Mouse (Mus musculus) hindbrain, embryonic 15.5 days (tissue): ENCODE data around the gene Patl2. TPM values are rescaled to one million over a fixed set of nuclear protein-coding genes. Genes with fewer than 3 reads are reported as not detected.
"Not testable (repeated sequence)": the region's sequence is repeated elsewhere in the genome, so short reads cannot be mapped to it uniquely, and the experiment has no call there.

ENCODE experiments used
- ATAC-seq: fragments of 200-750 bp; cut with Nextera tagmentation; 2 replicates; pipeline ENCODE4 v1.8.0; 2017; ENCODE audit warnings: low read depth, moderate number of reproducible peaks, moderate TSS enrichment; ENCODE audit not compliant: low FRiP score
- H3K27ac ChIP-seq: fragments of 300-500 bp; sonication (generic); replicated peaks from 2 replicates; pipeline ENCODE4 v1.5.1; 2015; ENCODE audit warnings: mild to moderate bottlenecking, inconsistent platforms
- H3K27me3 ChIP-seq: fragments of 300-500 bp; sonication (generic); 2 replicates; pipeline ENCODE4 v1.6.1; 2015; ENCODE audit warnings: control low read depth, inconsistent platforms
- H3K36me3 ChIP-seq: fragments of 300-500 bp; sonication (generic); 2 replicates; pipeline ENCODE4 v1.6.1; 2015; ENCODE audit warnings: control low read depth, inconsistent platforms
- H3K4me1 ChIP-seq: fragments of 300-500 bp; sonication (generic); replicated peaks from 2 replicates; pipeline ENCODE4 v1.6.1; 2015; ENCODE audit warnings: control low read depth, inconsistent platforms
- H3K4me2 ChIP-seq: fragments of 300-500 bp; sonication (generic); 2 replicates; pipeline ENCODE4 v1.6.1; 2015; ENCODE audit warnings: moderate library complexity, mild to moderate bottlenecking, inconsistent platforms
- H3K4me3 ChIP-seq: fragments of 300-500 bp; sonication (generic); 2 replicates; pipeline ENCODE4 v1.5.1; 2015; ENCODE audit warnings: mild to moderate bottlenecking, inconsistent platforms
- H3K9ac ChIP-seq: fragments of 300-500 bp; sonication (generic); 2 replicates; pipeline ENCODE4 v1.6.1; 2015; ENCODE audit warnings: inconsistent platforms
- H3K9me3 ChIP-seq: fragments of 300-500 bp; sonication (generic); 2 replicates; pipeline ENCODE4 v1.6.1; 2016; ENCODE audit warnings: control low read depth, inconsistent platforms
- WGBS: fragments of 180-500 bp; shearing (Covaris S2); methylation state at CpG from one replicate; pipeline ENCODE4 v1.1.7; 2015; 5-methylcytosine and 5-hydroxymethylcytosine counted together
- polyA plus RNA-seq: library from polyadenylated mRNA; unstranded; fragments of >200 nt; fragmentation: Nextera tagmentation; extraction: Ambion mirVana; gene quantifications from 2 replicates; pipeline ENCODE4 v1.2.1, GENCODE M21; 2015

The Patl2 gene
- polyA plus RNA-seq, 1 experiment from 2014 or later = not detected

GRCm38 (mm10) chr2:122132618-122133017 lies 53.4 kb downstream of the Patl2 start:
- no peak for ATAC-seq
- Histone ChIP-seq H3K4me2 (no peak overlapping the region), H3K27ac (no peak overlapping the region), H3K4me3 (no peak overlapping the region), H3K9ac (no peak overlapping the region), H3K9me3 (no peaks in the 10 kb centered on the region), H3K36me3 (no peaks in the 10 kb centered on the region), H3K27me3 (no peaks in the 10 kb centered on the region), H3K4me1 (no peaks in the 10 kb centered on the region)
- WGBS = 90% methylated on average over 2 of the region's 2 CpGs

- Histone ChIP-seq H3K9me3 (no peaks in the 10 kb centered on the region), H3K27ac (no peak overlapping the region), H3K4me3 (no peak overlapping the region), H3K4me1 (no peaks in the 10 kb centered on the region), H3K27me3 (no peaks in the 10 kb centered on the region), H3K9ac (no peak overlapping the region), H3K4me2 (no peak overlapping the region), H3K36me3 (no peaks in the 10 kb centered on the region)
- 93% methylated on average over 2 of the region's 2 CpGs for WGBS
- ATAC-seq = no peak
Measured at GRCm38 (mm10) chr2:122132078-122132477, 53.9 kb downstream of the Patl2 start.

GRCm38 (mm10) chr2:122127635-122128034 lies 58.4 kb downstream of the Patl2 start:
- no peaks in the 10 kb centered on the region for H3K27me3 ChIP-seq
- H3K4me2 ChIP-seq = no peak overlapping the region
- no peaks in the 10 kb centered on the region for H3K4me1 ChIP-seq
- no peaks in the 10 kb centered on the region for H3K36me3 ChIP-seq
- ATAC-seq = no peak
- no peak overlapping the region for H3K27ac ChIP-seq
- 88% methylated on average over 4 of the region's 4 CpGs for WGBS
- no peaks in the 10 kb centered on the region for H3K9me3 ChIP-seq
- no peak overlapping the region for H3K4me3 ChIP-seq
- no peak overlapping the region for H3K9ac ChIP-seq

- H3K4me2 ChIP-seq = no peak overlapping the region
- no peak overlapping the region for H3K27ac ChIP-seq
- no peaks in the 10 kb centered on the region for H3K9me3 ChIP-seq
- no peak overlapping the region for H3K9ac ChIP-seq
- no peaks in the 10 kb centered on the region for H3K27me3 ChIP-seq
- H3K4me1 ChIP-seq = no peaks in the 10 kb centered on the region
- H3K36me3 ChIP-seq = no peaks in the 10 kb centered on the region
- WGBS = 27% methylated on average over 5 of the region's 5 CpGs
- no peak overlapping the region for H3K4me3 ChIP-seq
- ATAC-seq = no peak
Measured at GRCm38 (mm10) chr2:122126765-122127347, 59.1 kb downstream of the Patl2 start.

- Histone ChIP-seq H3K4me3 (no peak overlapping the region), H3K4me2 (no peak overlapping the region), H3K9me3 (no peaks in the 10 kb centered on the region), H3K9ac (no peak overlapping the region), H3K4me1 (no peaks in the 10 kb centered on the region), H3K36me3 (no peaks in the 10 kb centered on the region), H3K27ac (no peak overlapping the region), H3K27me3 (no peaks in the 10 kb centered on the region)
- ATAC-seq = no peak
- WGBS = 61% methylated on average over 12 of the region's 12 CpGs
Measured at GRCm38 (mm10) chr2:122125680-122126572, 60.1 kb downstream of the Patl2 start.

DNA sequence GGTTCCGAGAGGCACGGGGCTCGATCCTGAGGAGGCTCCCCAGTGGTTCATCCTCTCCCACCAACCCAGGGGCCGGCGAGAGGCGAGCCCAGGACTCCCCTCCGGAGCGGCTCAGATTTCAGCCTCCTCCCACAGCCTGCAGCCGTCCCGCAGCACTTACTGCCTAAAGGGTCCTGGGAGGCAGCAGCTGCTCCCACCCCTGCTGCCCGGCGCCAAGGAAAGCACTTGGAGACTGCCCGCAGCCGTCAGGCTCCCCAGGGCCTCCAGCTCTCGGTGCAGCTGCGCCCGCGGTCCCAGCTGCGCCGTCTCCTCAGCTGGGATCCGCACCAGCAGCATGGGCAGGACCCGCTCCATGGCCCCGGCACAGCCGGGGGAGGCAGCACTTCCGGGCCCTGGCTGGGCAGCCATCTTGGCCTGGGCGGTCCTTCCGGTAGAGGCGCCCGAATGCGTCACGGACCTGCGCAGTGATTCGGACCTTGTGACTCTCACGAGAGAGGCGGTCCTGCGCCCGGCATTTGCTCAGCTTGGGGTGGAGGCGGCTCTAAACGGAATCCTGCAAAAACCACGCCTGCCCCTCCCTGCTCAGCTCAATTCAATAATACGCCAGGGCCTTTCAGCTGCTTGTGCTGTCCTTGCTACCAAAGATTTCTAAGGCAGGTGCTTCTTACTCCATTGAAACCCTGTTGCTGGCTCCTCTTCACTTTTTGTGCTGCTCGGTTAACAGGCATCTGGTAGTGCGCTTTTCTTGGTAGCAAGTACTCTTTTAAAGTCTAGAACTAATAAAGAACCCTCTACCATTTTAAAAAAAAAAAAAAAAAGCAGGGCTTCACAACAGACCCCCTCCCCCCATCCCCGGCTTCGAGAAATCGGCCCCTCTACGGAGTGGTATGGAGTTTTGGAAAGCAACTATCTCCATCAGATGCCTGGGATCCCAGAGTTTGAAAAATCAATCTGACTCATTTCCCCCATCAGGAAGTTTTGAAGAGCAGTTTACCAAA lies 67.7 kb downstream of the Patl2 start, which contains the start of gene Spg11:
Gene Spg11, minus strand, starts transcription at position 426 of the 998 bp plus-strand sequence.
- ATAC-seq = peak; percentile 100
- under 1% methylated on average over 46 of the region's 47 CpGs for WGBS
- Histone ChIP-seq H3K4me3 (peak within 1 kb of the TSS; percentile 68), H3K9me3 (no peaks in the 10 kb centered on the region), H3K9ac (peak within 1 kb of the TSS; percentile 82), H3K27ac (peak within 1 kb of the TSS; percentile 93), H3K27me3 (no peaks in the 10 kb centered on the region), H3K4me1 (peaks cover 16% of the 10 kb centered on the region), H3K4me2 (peak within 1 kb of the TSS; percentile 65), H3K36me3 (peaks cover 6% of the 10 kb centered on the region; the same call in 1 of the 2 replicates)

- 84% methylated on average over 2 of the region's 2 CpGs for WGBS
- no peaks in the 10 kb centered on the region for H3K9me3 ChIP-seq
Measured at GRCm38 (mm10) chr2:122116888-122117287, 69.1 kb downstream of the Patl2 start.

DNA sequence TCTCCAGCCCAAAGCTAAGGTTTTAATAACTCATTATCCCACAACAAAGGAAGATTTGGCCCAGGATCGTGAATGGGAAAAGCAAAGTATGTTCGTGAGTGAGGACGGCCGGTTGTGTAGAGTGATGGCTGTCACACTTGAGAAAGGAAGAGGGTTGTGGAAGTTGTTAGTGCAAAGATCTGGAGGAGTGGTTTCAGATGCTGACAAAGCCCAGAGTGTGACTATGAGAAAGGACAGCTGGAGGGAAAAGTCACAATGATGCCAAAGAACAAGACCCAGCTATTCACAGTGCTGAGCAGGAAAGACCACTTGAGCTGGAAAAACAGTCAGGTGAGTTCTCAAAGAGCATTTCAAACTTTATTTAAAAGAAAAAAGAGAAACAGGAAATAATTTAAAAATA lies 76.3 kb downstream of the Patl2 start:
- 86% methylated on average over 4 of the region's 4 CpGs for WGBS
- no peaks in the 10 kb centered on the region for H3K4me1 ChIP-seq
- no peak overlapping the region for H3K4me2 ChIP-seq
- ATAC-seq = no peak
- H3K4me3 ChIP-seq = no peak overlapping the region
- H3K9me3 ChIP-seq = no peaks in the 10 kb centered on the region
- H3K36me3 ChIP-seq = peaks cover 38% of the 10 kb centered on the region
- no peak overlapping the region for H3K9ac ChIP-seq
- no peak overlapping the region for H3K27ac ChIP-seq
- no peaks in the 10 kb centered on the region for H3K27me3 ChIP-seq

More at GRCm38 (mm10) chr2:122116888-122117287, 69.1 kb downstream of the Patl2 start:
- peaks cover 10% of the 10 kb centered on the region; the same call in 1 of the 2 replicates for H3K36me3 ChIP-seq
- H3K4me1 ChIP-seq = peaks cover 16% of the 10 kb centered on the region
- H3K9ac ChIP-seq = no peak overlapping the region
- peak overlapping the region; percentile 68 for H3K4me3 ChIP-seq
- no peaks in the 10 kb centered on the region for H3K27me3 ChIP-seq
- ATAC-seq = no peak
- H3K27ac ChIP-seq = no peak overlapping the region
- H3K4me2 ChIP-seq = peak overlapping the region; percentile 65

GRCm38 (mm10) chr2:122108101-122108500 lies 77.9 kb downstream of the Patl2 start:
- 83% methylated on average over 14 of the region's 14 CpGs for WGBS

DNA sequence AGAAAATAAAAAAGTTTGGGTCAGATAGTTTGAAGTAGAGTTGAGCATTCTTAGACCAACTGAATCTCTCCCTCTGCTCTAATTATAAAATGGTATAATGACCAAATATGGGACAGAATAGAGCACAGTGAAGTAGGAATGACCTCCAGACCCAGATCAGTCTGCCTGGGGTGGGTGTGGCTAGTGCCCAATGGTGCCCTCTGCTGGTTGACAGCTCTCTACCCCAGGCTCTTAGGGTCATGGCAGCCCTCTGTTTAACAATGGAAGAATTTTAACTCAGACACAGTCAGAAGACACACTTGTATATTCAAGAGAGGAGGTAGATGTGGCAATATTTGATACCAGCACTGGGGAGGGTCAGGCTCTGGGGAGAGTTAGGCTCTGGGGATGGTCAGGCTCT lies 83.9 kb downstream of the Patl2 start:
- Histone ChIP-seq H3K4me2 (no peak overlapping the region), H3K9me3 (no peaks in the 10 kb centered on the region), H3K4me3 (no peak overlapping the region), H3K9ac (no peak overlapping the region), H3K36me3 (peaks cover 36% of the 10 kb centered on the region), H3K27me3 (no peaks in the 10 kb centered on the region), H3K27ac (no peak overlapping the region), H3K4me1 (no peaks in the 10 kb centered on the region)
- ATAC-seq = no peak

More at GRCm38 (mm10) chr2:122108101-122108500, 77.9 kb downstream of the Patl2 start:
- Histone ChIP-seq H3K27ac (no peak overlapping the region), H3K4me3 (no peak overlapping the region), H3K9me3 (no peaks in the 10 kb centered on the region), H3K4me2 (no peak overlapping the region), H3K4me1 (no peaks in the 10 kb centered on the region), H3K27me3 (no peaks in the 10 kb centered on the region), H3K9ac (no peak overlapping the region), H3K36me3 (peaks cover 31% of the 10 kb centered on the region)
- ATAC-seq = no peak

- WGBS = 84% methylated on average over 5 of the region's 5 CpGs
- H3K36me3 ChIP-seq = peaks cover 56% of the 10 kb centered on the region
- not testable (repeated sequence) for ATAC-seq
Measured at GRCm38 (mm10) chr2:122097686-122098085, 88.3 kb downstream of the Patl2 start.

More at GRCm38 (mm10) chr2:122097686-122098085, 88.3 kb downstream of the Patl2 start:
- not testable (repeated sequence) for H3K4me1 ChIP-seq, H3K4me2 ChIP-seq, H3K27ac ChIP-seq, H3K27me3 ChIP-seq, H3K9ac ChIP-seq, H3K4me3 ChIP-seq, H3K9me3 ChIP-seq
